Mouse (Mus musculus): ENCODE data around the gene Slc48a1. TPM values are rescaled to one million over a fixed set of nuclear protein-coding genes. Genes with fewer than 3 reads are reported as not detected.
A peak's percentile ranks its signal among the peaks of the same experiment; 100 is the strongest.

Gene Slc48a1
- polyA plus RNA-seq, 1 experiment from 2014 or later, result 122 TPM

DNA sequence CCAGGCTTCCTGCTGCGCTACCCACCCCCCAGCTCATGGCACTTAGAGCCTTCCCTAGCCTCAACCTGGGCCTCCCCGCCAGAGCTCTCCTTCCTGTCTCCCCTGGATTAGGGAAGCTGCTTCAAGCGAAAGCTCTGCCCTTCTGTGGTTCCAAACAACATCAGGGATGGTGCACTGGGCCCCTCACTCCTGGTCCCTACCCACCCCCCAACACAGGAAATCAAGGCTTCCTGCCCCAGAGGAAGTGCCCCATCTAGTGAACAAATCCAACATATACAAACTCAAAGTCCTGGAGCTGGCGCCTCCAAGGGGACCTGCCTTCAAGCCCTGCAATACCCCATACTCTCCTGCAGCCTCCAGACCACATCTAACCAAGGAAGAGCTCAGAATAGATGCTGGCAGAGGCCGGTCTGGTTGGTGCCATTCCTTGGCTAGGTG, 50.6 kb downstream of the Slc48a1 start:
- Histone ChIP-seq H3K9me3 (ENCODE audit: control insufficient read depth, low read length) (no peaks in the 10 kb centered on the region), H3K4me2 (ENCODE audit: low read length) (peak overlapping the region; percentile 81), H3K27me3 (replicated peaks; ENCODE audit: control insufficient read depth, insufficient read depth, low read length) (no peaks in the 10 kb centered on the region), H3K27ac (ENCODE audit: low read depth, low read length) (no peak overlapping the region), H3K4me3 (ENCODE audit: low read length) (no peak overlapping the region), H3K4me1 (ENCODE audit: control insufficient read depth, insufficient read depth, low read depth, low read length) (peaks cover 51% of the 10 kb centered on the region), H3K36me3 (ENCODE audit: control insufficient read depth, insufficient read depth, low read length) (no peaks in the 10 kb centered on the region), H3K9ac (ENCODE audit: low read depth, low read length) (peak overlapping the region; percentile 32; the same call in 1 of the 2 replicates)
- no peak for ATAC-seq
- WGBS, result 68% methylated on average over 5 of the region's 5 CpGs

DNA sequence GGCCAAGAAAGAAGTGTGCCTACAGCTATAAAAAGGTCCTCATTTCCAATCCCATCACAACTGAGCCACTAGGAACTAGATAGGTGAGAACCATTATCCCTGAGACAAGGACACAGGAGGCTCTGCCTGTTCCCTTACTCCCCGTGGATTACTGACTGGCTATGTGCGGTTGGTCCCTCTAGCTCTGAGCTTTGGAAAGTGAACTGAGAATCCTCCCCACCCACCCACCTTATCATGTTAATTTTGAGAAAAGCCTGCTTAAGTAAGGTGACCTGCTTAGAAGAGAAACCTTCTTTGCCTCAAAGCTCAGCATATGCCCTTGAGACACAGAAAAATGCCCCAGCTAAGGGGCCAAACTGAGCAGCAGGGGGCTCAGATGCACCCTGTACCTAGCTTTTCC, 51.1 kb downstream of the Slc48a1 start:
- Histone ChIP-seq H3K27me3 (replicated peaks; ENCODE audit: control insufficient read depth, insufficient read depth, low read length) (no peaks in the 10 kb centered on the region), H3K4me1 (ENCODE audit: control insufficient read depth, insufficient read depth, low read depth, low read length) (peaks cover 47% of the 10 kb centered on the region), H3K9ac (ENCODE audit: low read depth, low read length) (no peak overlapping the region), H3K36me3 (ENCODE audit: control insufficient read depth, insufficient read depth, low read length) (no peaks in the 10 kb centered on the region), H3K27ac (ENCODE audit: low read depth, low read length) (no peak overlapping the region), H3K4me2 (ENCODE audit: low read length) (peak overlapping the region; percentile 81), H3K9me3 (ENCODE audit: control insufficient read depth, low read length) (no peaks in the 10 kb centered on the region), H3K4me3 (ENCODE audit: low read length) (no peak overlapping the region)
- ATAC-seq, result no peak
- WGBS, result 47% methylated on average over 2 of the region's 2 CpGs

DNA sequence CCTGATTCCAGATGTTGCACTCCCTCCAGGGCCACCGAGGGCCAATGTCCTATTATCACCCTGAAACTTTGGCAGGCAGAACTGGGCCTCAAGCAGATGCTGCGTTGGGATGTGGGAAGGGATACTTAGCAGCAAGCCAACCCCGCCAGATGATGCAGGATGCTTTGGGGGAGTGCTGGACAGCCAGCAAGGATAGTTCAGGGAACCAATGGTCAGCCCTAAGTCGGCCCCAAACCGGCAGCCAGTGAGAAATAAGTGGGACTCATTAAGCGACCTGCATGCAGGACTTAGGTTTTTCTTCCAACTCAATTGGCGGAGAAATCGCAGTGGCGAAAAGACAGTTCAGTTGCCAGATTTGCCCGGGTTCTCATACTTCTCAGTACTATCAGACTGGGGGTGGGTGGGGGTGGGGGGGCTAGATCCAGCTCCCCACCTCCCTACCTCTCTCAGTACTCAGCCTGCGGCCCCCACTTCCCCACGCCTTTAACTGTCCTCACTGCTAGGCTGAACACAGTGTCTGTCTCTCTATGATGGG, 52.0 kb downstream of the Slc48a1 start:
- no peak for ATAC-seq
- Histone ChIP-seq H3K4me2 (ENCODE audit: low read length) (peak overlapping the region; percentile 81), H3K9me3 (ENCODE audit: control insufficient read depth, low read length) (no peaks in the 10 kb centered on the region), H3K27me3 (replicated peaks; ENCODE audit: control insufficient read depth, insufficient read depth, low read length) (no peaks in the 10 kb centered on the region), H3K9ac (ENCODE audit: low read depth, low read length) (peak overlapping the region; percentile 90), H3K36me3 (ENCODE audit: control insufficient read depth, insufficient read depth, low read length) (no peaks in the 10 kb centered on the region), H3K4me3 (ENCODE audit: low read length) (peak overlapping the region; percentile 88), H3K4me1 (ENCODE audit: control insufficient read depth, insufficient read depth, low read depth, low read length) (peaks cover 40% of the 10 kb centered on the region), H3K27ac (ENCODE audit: low read depth, low read length) (peak overlapping the region; percentile 97)
- 12% methylated on average over 12 of the region's 12 CpGs for whole genome bisulfite sequencing

DNA sequence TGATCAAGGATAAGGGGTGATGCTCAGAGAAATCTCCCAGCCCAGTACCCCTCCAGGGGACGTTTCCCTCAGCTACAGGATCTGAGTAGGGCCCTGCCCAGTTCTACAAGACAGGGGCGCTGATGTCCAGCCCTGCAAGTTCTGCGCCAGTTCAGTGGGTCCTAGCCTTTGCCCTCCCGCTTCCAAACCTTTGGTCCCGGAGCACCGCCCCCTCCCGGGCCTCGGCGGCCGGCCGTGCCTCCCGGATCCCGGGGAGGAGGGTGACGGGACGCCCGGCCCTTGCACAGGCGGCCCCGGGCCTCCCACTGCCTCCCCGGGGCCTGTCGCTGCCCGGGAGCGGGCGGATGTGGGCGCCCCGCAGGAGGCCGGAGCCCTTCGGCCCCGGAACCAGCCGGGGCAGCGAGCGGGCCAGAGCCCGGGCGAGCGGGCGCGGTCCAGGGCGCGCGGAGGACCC, 52.5 kb downstream of the Slc48a1 start:
- WGBS, result under 1% methylated on average over 21 of the region's 39 CpGs
- H3K9ac ChIP-seq (ENCODE audit: low read depth, low read length), result peak overlapping the region; percentile 90
- H3K4me2 ChIP-seq (ENCODE audit: low read length), result peak overlapping the region; percentile 81
- H3K27ac ChIP-seq (ENCODE audit: low read depth, low read length), result peak overlapping the region; percentile 97
- H3K4me3 ChIP-seq (ENCODE audit: low read length), result peak overlapping the region; percentile 88
- peaks cover 35% of the 10 kb centered on the region for H3K4me1 ChIP-seq (ENCODE audit: control insufficient read depth, insufficient read depth, low read depth, low read length)
- H3K9me3 ChIP-seq (ENCODE audit: control insufficient read depth, low read length), result no peaks in the 10 kb centered on the region
- peak; percentile 29 for ATAC-seq
- H3K27me3 ChIP-seq (replicated peaks; ENCODE audit: control insufficient read depth, insufficient read depth, low read length), result no peaks in the 10 kb centered on the region
- H3K36me3 ChIP-seq (ENCODE audit: control insufficient read depth, insufficient read depth, low read length), result no peaks in the 10 kb centered on the region

DNA sequence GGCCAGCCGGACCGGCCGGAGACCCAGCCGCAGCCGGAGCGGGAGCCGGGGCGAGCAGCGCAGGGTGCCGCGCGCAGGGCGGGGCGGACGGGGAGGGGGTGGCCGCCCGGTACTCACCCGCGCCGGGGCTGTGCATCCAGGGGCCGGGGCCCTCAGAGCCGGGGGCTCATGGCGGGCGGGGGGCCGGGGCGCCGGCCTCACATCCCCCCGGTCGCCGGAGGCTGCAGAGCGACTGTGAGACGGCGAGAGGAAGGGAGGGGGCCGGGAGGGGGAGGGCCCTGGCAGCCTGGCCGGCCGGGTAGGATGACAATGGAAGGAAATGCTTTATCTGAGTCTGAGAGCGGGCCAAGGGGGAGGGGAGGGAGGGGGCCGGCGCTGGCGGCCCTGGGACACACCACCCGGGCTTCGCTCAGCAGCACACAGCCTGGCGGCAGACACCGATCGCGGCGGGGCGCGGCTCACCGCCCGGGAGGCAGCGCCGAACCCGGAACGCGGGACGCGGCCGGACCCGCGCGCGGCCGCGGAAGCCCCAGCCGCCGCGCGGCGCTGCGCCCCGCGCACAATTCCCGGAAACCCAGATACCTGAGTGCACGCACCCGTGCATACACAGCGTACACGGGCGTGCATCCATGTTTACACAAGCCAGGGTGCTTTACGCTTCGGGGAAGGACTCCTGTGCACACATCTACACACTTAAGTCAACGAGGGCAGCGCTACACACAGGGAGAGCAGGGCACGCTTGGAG, 53.1 kb downstream of the Slc48a1 start:
- Histone ChIP-seq H3K9me3 (ENCODE audit: control insufficient read depth, low read length) (no peaks in the 10 kb centered on the region), H3K4me1 (ENCODE audit: control insufficient read depth, insufficient read depth, low read depth, low read length) (peaks cover 30% of the 10 kb centered on the region), H3K36me3 (ENCODE audit: control insufficient read depth, insufficient read depth, low read length) (no peaks in the 10 kb centered on the region), H3K27ac (ENCODE audit: low read depth, low read length) (peak overlapping the region; percentile 97), H3K9ac (ENCODE audit: low read depth, low read length) (peak overlapping the region; percentile 90), H3K27me3 (replicated peaks; ENCODE audit: control insufficient read depth, insufficient read depth, low read length) (no peaks in the 10 kb centered on the region), H3K4me3 (ENCODE audit: low read length) (peak overlapping the region; percentile 88), H3K4me2 (ENCODE audit: low read length) (peak overlapping the region; percentile 81)
- peak; percentile 88 for ATAC-seq
- 1% methylated on average over 58 of the region's 84 CpGs for WGBS

DNA sequence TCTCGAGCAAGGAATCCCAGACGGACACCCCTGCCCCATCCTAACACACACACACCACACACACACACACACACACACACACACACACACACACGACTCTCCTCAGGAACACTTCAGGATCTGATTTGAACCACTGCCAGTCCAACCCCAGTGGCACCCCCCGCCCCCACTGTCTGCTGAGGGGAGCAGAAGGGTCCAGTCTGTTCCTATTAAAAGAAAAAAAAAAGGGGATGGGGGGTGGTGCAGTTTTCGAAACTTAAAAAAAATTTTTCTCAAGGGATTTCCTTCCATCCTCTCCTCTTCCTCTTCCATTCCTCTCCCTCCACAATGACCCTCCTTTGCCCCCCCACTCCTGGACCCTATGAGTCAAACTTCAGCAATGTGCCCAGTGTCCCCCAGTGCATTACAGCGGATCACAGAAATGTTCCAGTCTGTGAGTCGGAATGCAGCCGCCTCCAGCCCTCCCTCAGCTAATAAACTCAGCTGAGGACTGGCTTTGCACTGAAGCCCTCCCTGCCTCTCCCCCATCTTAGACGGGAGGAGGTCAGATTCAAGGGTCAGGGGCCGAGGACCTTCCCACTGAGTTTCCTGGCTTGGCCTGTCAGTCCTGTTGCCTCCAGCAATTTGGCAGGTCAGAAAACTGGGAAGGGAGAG, 53.8 kb downstream of the Slc48a1 start:
- H3K9me3 ChIP-seq (ENCODE audit: control insufficient read depth, low read length), result no peaks in the 10 kb centered on the region
- no peak for ATAC-seq
- peak overlapping the region; percentile 81 for H3K4me2 ChIP-seq (ENCODE audit: low read length)
- peaks cover 32% of the 10 kb centered on the region for H3K4me1 ChIP-seq (ENCODE audit: control insufficient read depth, insufficient read depth, low read depth, low read length)
- H3K27ac ChIP-seq (ENCODE audit: low read depth, low read length), result peak overlapping the region; percentile 97
- H3K36me3 ChIP-seq (ENCODE audit: control insufficient read depth, insufficient read depth, low read length), result no peaks in the 10 kb centered on the region
- H3K4me3 ChIP-seq (ENCODE audit: low read length), result peak overlapping the region; percentile 88
- WGBS, result 10% methylated on average over 10 of the region's 10 CpGs
- no peaks in the 10 kb centered on the region for H3K27me3 ChIP-seq (replicated peaks; ENCODE audit: control insufficient read depth, insufficient read depth, low read length)
- peak overlapping the region; percentile 90 for H3K9ac ChIP-seq (ENCODE audit: low read depth, low read length)

DNA sequence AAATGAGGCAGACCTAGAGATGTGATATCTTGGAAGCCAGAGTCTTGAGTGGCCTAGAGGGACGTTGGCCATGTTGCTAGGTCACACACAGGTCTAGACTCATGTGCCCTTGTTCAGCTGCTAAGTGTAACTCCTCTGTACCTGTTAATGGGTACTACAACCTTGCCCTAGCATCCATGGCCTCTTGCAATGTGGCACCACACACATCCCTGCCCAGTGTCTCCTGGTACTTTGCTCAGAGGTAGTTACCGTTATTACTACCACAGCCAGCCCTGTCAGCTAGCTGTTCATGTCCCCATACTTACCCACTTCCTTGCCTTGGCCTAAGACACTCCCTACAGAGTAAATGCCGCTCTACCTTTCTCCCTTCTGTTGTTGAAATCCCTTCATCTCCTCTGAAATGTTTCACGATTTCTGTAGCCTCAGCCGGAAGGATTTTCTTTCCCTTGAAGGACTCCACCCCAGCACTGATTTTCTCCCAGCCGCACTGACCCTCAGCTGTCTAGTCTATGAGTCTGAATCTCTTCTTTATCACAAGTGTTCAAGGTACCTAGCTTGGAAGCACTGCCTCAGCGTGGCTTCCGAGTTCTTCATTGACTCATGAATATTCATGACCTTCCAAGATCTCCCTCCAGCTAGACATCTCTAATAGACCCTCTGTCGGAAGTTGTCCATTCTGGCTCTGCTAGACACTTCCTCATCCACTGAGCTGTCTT, 54.6 kb downstream of the Slc48a1 start:
- H3K27ac ChIP-seq (ENCODE audit: low read depth, low read length), result no peak overlapping the region
- no peaks in the 10 kb centered on the region for H3K9me3 ChIP-seq (ENCODE audit: control insufficient read depth, low read length)
- no peak for ATAC-seq
- no peak overlapping the region for H3K4me3 ChIP-seq (ENCODE audit: low read length)
- WGBS, result 52% methylated on average over 9 of the region's 9 CpGs
- H3K4me1 ChIP-seq (ENCODE audit: control insufficient read depth, insufficient read depth, low read depth, low read length), result peaks cover 37% of the 10 kb centered on the region
- H3K9ac ChIP-seq (ENCODE audit: low read depth, low read length), result no peak overlapping the region
- H3K36me3 ChIP-seq (ENCODE audit: control insufficient read depth, insufficient read depth, low read length), result no peaks in the 10 kb centered on the region
- no peaks in the 10 kb centered on the region for H3K27me3 ChIP-seq (replicated peaks; ENCODE audit: control insufficient read depth, insufficient read depth, low read length)
- no peak overlapping the region for H3K4me2 ChIP-seq (ENCODE audit: low read length)

DNA sequence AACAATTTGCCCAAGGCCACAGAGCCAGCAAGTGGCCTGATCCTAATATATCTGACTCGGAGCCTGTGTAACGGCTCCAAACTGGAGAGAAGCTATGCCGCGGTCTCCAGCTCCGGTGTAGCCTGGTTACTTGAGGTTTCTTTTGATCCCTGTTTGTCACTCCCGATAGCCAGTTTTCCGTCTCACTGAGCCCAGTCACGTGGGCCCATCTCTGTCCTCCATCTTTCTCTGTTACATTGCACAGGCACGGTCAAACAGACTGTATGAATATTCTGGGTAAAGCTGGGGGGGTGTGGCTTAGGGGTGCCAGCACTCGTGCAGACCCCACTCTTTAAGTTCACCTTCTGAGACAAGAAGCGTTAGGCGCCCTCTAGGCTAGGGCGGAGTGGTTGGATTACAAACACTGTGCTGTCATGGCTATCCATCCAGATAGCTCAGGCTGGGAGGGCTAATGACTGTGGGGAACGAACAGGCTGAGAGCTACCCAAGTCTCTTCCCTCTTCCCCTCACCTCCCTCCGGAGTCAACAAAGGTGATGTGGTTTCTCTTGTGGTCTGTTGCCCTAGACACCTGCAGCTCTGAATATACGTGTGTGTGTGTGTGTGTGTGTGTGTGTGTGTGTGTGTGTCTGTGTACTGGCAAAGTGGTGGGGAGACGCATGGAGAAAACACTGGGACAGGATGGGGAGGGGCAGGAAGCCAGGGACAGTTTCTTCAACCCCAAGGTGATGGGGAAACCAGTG, 58.0 kb downstream of the Slc48a1 start:
- no peaks in the 10 kb centered on the region for H3K9me3 ChIP-seq (ENCODE audit: control insufficient read depth, low read length)
- no peak overlapping the region for H3K4me3 ChIP-seq (ENCODE audit: low read length)

More for the DNA sequence above, 58.0 kb downstream of the Slc48a1 start:
- 48% methylated on average over 17 of the region's 17 CpGs for WGBS
- no peaks in the 10 kb centered on the region for H3K36me3 ChIP-seq (ENCODE audit: control insufficient read depth, insufficient read depth, low read length)
- no peaks in the 10 kb centered on the region for H3K27me3 ChIP-seq (replicated peaks; ENCODE audit: control insufficient read depth, insufficient read depth, low read length)
- no peak overlapping the region for H3K27ac ChIP-seq (ENCODE audit: low read depth, low read length)
- no peak overlapping the region for H3K4me2 ChIP-seq (ENCODE audit: low read length)
- no peak for ATAC-seq
- no peak overlapping the region for H3K9ac ChIP-seq (ENCODE audit: low read depth, low read length)
- peaks cover 16% of the 10 kb centered on the region for H3K4me1 ChIP-seq (ENCODE audit: control insufficient read depth, insufficient read depth, low read depth, low read length)

All from hindbrain, embryonic 16.5 days (tissue).